Mouse (Mus musculus) ES-E14 (cell line): ENCODE measurements around the gene Olfr749.

Experiments
- CHD2 ChIP-seq: IDR thresholded peaks from 2 replicates; pipeline ENCODE4 v1.6.1; 2014; ENCODE audit warnings: mild to moderate bottlenecking, low read depth, low read length, inconsistent platforms
- HCFC1 ChIP-seq: IDR thresholded peaks from 2 replicates; pipeline ENCODE4 v1.6.1; 2012; ENCODE audit warnings: low read length, inconsistent platforms, borderline replicate concordance; ENCODE audit not compliant: insufficient read depth
- MAFK ChIP-seq: IDR thresholded peaks from 2 replicates; pipeline ENCODE4 v1.6.1; 2014; ENCODE audit warnings: mild to moderate bottlenecking, low read depth, low read length, inconsistent platforms; ENCODE audit not compliant: insufficient read depth
- ZC3H11A ChIP-seq: IDR thresholded peaks from 2 replicates; pipeline ENCODE4 v1.6.1; 2012; ENCODE audit warnings: low read depth, mild to moderate bottlenecking, inconsistent platforms, low read length, borderline replicate concordance
- ZNF384 ChIP-seq: IDR thresholded peaks from 2 replicates; pipeline ENCODE4 v1.6.1; 2012; ENCODE audit warnings: low read depth, low read length, inconsistent platforms

DNA sequence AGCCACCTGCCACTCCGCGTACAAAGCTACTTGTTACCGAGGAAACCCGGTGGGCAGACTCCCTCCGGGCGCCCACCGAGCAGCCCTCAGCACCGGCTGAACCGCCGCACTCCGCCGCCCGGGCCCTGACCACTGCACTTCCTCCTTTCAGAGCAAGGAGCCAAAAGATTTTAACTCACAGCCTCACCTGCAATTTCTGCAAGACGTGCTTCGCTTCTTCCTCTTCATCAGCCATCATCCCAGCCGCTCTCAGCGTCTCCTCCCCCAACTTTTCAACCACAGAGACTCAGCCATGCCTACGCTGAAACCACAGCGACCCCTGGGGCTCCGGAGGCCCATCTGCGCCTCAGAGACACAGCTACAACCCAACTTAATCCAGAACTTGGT lies 40.4 kb upstream of the Olfr749 start, which contains the start of gene Ttc5:
- no peak for TF ChIP-seq CHD2
- no peak for TF ChIP-seq ZNF384
- TF ChIP-seq ZC3H11A = no peak
- TF ChIP-seq MAFK = no peak
- no peak for TF ChIP-seq HCFC1
